Mouse (Mus musculus) heart, embryonic 14.5 days (tissue): ENCODE measurements around the gene Thg1l. TPM values are rescaled to one million over a fixed set of nuclear protein-coding genes. Genes with fewer than 3 reads are reported as not detected.

Experiments
- ATAC-seq: fragments of 200-750 bp; cut with Nextera tagmentation; 2 replicates; pipeline ENCODE4 v1.8.0; 2017; ENCODE audit warnings: low read depth, moderate TSS enrichment; ENCODE audit not compliant: insufficient number of reproducible peaks, insufficient read depth, low FRiP score
- H3K27ac ChIP-seq, 2 experiments: fragments of 200-500 bp in 1 of 2; fragments of 300-500 bp in 1 of 2; sonication (generic) in 1 of 2; replicated peaks in 1 of 2; 2 replicates each; pipeline ENCODE4 v1.5.1; 2012 to 2014; ENCODE audit warnings: low read depth in 2 of 2, low read length in 2 of 2, control low read depth in 1 of 2, mild to moderate bottlenecking in 1 of 2, mixed read lengths in 1 of 2; ENCODE audit not compliant: control insufficient read depth in 1 of 2, insufficient read depth in 1 of 2
- H3K27me3 ChIP-seq: fragments of 300-500 bp; sonication (generic); 2 replicates; pipeline ENCODE4 v1.6.1; 2014; ENCODE audit warnings: mild to moderate bottlenecking, low read length, control low read depth; ENCODE audit not compliant: control insufficient read depth, insufficient read depth
- H3K36me3 ChIP-seq: fragments of 300-500 bp; sonication (generic); 2 replicates; pipeline ENCODE4 v1.6.1; 2014; ENCODE audit warnings: mild to moderate bottlenecking, control low read depth, low read length, mixed read lengths; ENCODE audit not compliant: control insufficient read depth, insufficient read depth
- H3K4me1 ChIP-seq, 2 experiments: fragments of 200-500 bp in 1 of 2; fragments of 300-500 bp in 1 of 2; sonication (generic) in 1 of 2; 2 replicates each; pipeline ENCODE4 v1.6.1; 2012 to 2014; ENCODE audit warnings: low read length in 2 of 2, control low read depth in 1 of 2, mixed read lengths in 1 of 2; ENCODE audit not compliant: control insufficient read depth in 2 of 2, insufficient read depth in 2 of 2
- H3K4me2 ChIP-seq: fragments of 300-500 bp; sonication (generic); 2 replicates; pipeline ENCODE4 v1.6.1; 2014; ENCODE audit warnings: mild to moderate bottlenecking, low read length
- H3K4me3 ChIP-seq, 2 experiments: fragments of 200-500 bp in 1 of 2; fragments of 300-500 bp in 1 of 2; sonication (generic) in 1 of 2; 2 replicates each; pipeline ENCODE4 v1.5.1; 2012 to 2014; ENCODE audit warnings: low read length in 2 of 2, mild to moderate bottlenecking in 2 of 2, control low read depth in 1 of 2, low read depth in 1 of 2, moderate library complexity in 1 of 2; ENCODE audit not compliant: control insufficient read depth in 1 of 2, insufficient read depth in 1 of 2
- H3K9ac ChIP-seq: fragments of 300-500 bp; sonication (generic); 2 replicates; pipeline ENCODE4 v1.6.1; 2014; ENCODE audit warnings: mild to moderate bottlenecking, low read length
- H3K9me3 ChIP-seq: fragments of 300-500 bp; sonication (generic); 2 replicates; pipeline ENCODE4 v1.6.1; 2016; ENCODE audit warnings: low read length, control low read depth; ENCODE audit not compliant: control insufficient read depth
- WGBS: fragments of 180-500 bp; shearing (Covaris S2); extraction: QIAGEN DNeasy Blood & Tissue Kit; methylation state at CpG from one replicate; pipeline ENCODE4 v1.1.7; 2014; 5-methylcytosine and 5-hydroxymethylcytosine counted together
- polyA plus RNA-seq: library from polyadenylated mRNA; unstranded; fragments of >200 nt; fragmentation: Nextera tagmentation; extraction: Ambion mirVana; gene quantifications from 2 replicates; pipeline ENCODE4 v1.2.1, GENCODE M21; 2014

Gene Thg1l
- polyA plus RNA-seq, 1 experiment from 2014 or later: 8.5 TPM

GRCm38 (mm10) chr11:45897392-45897791, 57.9 kb downstream of the Thg1l start:
- Histone ChIP-seq H3K4me2 (no peak overlapping the region), H3K9me3 (no peaks in the 10 kb centered on the region), H3K27me3 (no peaks in the 10 kb centered on the region), H3K4me1 (peaks cover 2 to 21% of the 10 kb centered on the region in 2 experiments; a peak in 2 of 4 replicates), H3K4me3 (no peak overlapping the region), H3K36me3 (peaks cover 72% of the 10 kb centered on the region), H3K27ac (no peak overlapping the region), H3K9ac (no peak overlapping the region)
- no peak for ATAC-seq
- 82% methylated on average over 2 of the region's 2 CpGs for WGBS

Other genes with a start within 250 kb of the Thg1l start
- gene Clint1, start 103.4 kb downstream of the Thg1l start, polyA plus RNA-seq: 47.3 and 48.7 TPM in 2 replicates
- 9.4 and 9.8 TPM in 2 replicates for gene Lsm11, start 10.6 kb downstream of the Thg1l start, polyA plus RNA-seq
- gene Sox30, start 24.8 kb upstream of the Thg1l start, polyA plus RNA-seq: 0.26 and 0.30 TPM in 2 replicates
- 4.6 and 4.9 TPM in 2 replicates for gene Gm12166, start 96.8 kb upstream of the Thg1l start, polyA plus RNA-seq
- gene Adam19, start 100.5 kb upstream of the Thg1l start, polyA plus RNA-seq: 21.1 and 22.7 TPM in 2 replicates
- 9.5 and 11.0 TPM in 2 replicates for gene Nipal4, start 211.0 kb upstream of the Thg1l start, polyA plus RNA-seq